Mouse (Mus musculus) activated CD4-positive, CD25-positive, alpha-beta regulatory T cell, adult 4 months (primary cell): ENCODE results near the gene Dhx37. TPM values are rescaled to one million over a fixed set of nuclear protein-coding genes. Genes with fewer than 3 reads are reported as not detected.
A peak's percentile ranks its signal among the peaks of the same experiment; 100 is the strongest.

Experiments
- ATAC-seq: one replicate; pipeline ENCODE4 v1.8.0; 2017
- polyA plus RNA-seq, 2 experiments: library from polyadenylated mRNA; unstranded; fragments of 100-300 nt; shearing (Covaris generic); gene quantifications; one replicate each; pipeline ENCODE4 v1.2.1; 2017

Dhx37 gene
- 10 to 100 TPM in 1 of 2 experiments, 1 to 10 TPM in 1; 6.1 to 13.8 TPM for polyA plus RNA-seq

GRCm38 (mm10) chr5:125433793-125434337, at the start of gene Dhx37:
Gene Dhx37, minus strand, starts transcription at chr5:125434121.
- peak; percentile 94 for ATAC-seq

- ATAC-seq: no peak
These were observed 48.6 kb upstream of the Dhx37 start for GRCm38 (mm10) chr5:125482474-125482873.

GRCm38 (mm10) chr5:125480434-125481231, 46.7 kb upstream of the Dhx37 start:
- ATAC-seq: no peak

- no peak for ATAC-seq
These were observed 45.5 kb upstream of the Dhx37 start for GRCm38 (mm10) chr5:125479376-125479775.

- ATAC-seq: no peak
These were observed 44.1 kb upstream of the Dhx37 start for GRCm38 (mm10) chr5:125478037-125478436.

- no peak for ATAC-seq
These were observed 43.6 kb upstream of the Dhx37 start for GRCm38 (mm10) chr5:125477533-125477932.

- no peak for ATAC-seq
These were observed 42.9 kb upstream of the Dhx37 start for GRCm38 (mm10) chr5:125476799-125477198.

GRCm38 (mm10) chr5:125476286-125476625, 42.3 kb upstream of the Dhx37 start:
- no peak for ATAC-seq

- peak; percentile 95 for ATAC-seq
These were observed 41.8 kb upstream of the Dhx37 start, which contains the start of gene Aacs for GRCm38 (mm10) chr5:125475601-125476285. Gene Aacs, plus strand, starts transcription at chr5:125475814.

GRCm38 (mm10) chr5:125475030-125475429, 41.1 kb upstream of the Dhx37 start:
- ATAC-seq: no peak

GRCm38 (mm10) chr5:125472796-125473475, 39.0 kb upstream of the Dhx37 start:
- no peak for ATAC-seq

- no peak for ATAC-seq
These were observed 36.8 kb upstream of the Dhx37 start for GRCm38 (mm10) chr5:125470713-125471112.

- no peak for ATAC-seq
These were observed 33.3 kb upstream of the Dhx37 start for GRCm38 (mm10) chr5:125467261-125467660.

GRCm38 (mm10) chr5:125466483-125466882, 32.6 kb upstream of the Dhx37 start:
- no peak for ATAC-seq

- peak; percentile 100 for ATAC-seq
These were observed 31.8 kb upstream of the Dhx37 start for GRCm38 (mm10) chr5:125465701-125466106.

GRCm38 (mm10) chr5:125465192-125465591, 31.3 kb upstream of the Dhx37 start:
- no peak for ATAC-seq

- no peak for ATAC-seq
These were observed 28.0 kb upstream of the Dhx37 start for GRCm38 (mm10) chr5:125461868-125462445.

- no peak for ATAC-seq
These were observed 26.7 kb upstream of the Dhx37 start for GRCm38 (mm10) chr5:125460574-125460973.

- no peak for ATAC-seq
These were observed 23.6 kb upstream of the Dhx37 start for GRCm38 (mm10) chr5:125457538-125457937.

- ATAC-seq: no peak
These were observed 22.2 kb upstream of the Dhx37 start for GRCm38 (mm10) chr5:125456100-125456499.

GRCm38 (mm10) chr5:125452573-125452972, 18.7 kb upstream of the Dhx37 start:
- no peak for ATAC-seq

- no peak for ATAC-seq
These were observed 15.4 kb upstream of the Dhx37 start for GRCm38 (mm10) chr5:125449306-125449705.

- no peak for ATAC-seq
These were observed 14.7 kb upstream of the Dhx37 start for GRCm38 (mm10) chr5:125448631-125449030.
